Mouse (Mus musculus) CH12F3 (cell line): Measurements from ENCODE around the gene Rbp4.

Experiments used
- in situ Hi-C: fragments of 300-500 bp; cut with MboI; formaldehyde crosslinking; loops from 2 replicates; pipeline ENCODE4 v1.14.3; 2020; ENCODE audit warnings: low sequenced_read_pairs

Gene Rbp4

DNA sequence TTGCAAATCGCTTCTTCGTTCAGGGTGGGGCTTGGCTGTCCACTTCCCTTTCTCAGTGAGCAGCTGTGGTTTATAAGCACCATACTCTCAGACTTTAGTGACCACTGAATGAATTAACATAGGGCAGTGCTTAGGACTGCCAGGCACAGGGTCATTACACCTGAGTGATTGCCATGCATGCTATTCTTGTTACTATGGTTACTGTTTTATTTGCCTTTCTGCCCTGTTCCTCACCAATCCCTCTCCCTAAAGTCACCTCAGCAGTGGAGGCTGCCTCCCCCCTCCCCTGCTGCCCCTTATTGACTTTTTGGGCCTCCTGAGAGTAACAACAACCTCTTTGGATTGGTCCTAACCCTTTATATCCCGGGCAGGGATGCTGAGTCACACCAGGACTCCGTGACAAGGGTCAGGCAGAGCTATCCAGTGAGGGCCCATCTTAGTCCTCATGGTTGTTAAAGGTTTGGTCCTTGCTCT lies 33.5 kb downstream of the Rbp4 start:
- in situ Hi-C loops: no loop called here

DNA sequence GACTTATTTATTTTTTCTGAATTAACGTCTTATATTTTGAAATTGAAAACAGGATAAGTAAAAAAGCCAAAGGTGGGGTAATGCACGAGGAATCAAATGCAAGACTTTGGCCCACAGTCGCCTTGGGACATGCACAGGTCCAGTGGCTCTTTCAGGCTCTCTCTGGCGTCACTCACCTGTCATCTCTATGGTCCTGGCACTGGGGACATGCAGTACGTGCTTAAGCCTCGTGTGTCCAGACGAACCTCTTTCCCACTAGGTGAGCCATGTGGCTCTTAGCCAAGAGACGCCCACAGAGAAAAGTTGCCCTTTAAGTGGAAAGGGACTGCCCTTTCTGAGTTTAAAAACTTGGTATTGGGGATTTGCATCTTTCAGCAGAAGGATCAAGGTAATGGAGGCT lies 35.7 kb downstream of the Rbp4 start:
- in situ Hi-C loops: loop anchor here (10.0 kb wide), 1 partner anchor 105 kb away; no protein-coding TSS in a partner anchor

DNA sequence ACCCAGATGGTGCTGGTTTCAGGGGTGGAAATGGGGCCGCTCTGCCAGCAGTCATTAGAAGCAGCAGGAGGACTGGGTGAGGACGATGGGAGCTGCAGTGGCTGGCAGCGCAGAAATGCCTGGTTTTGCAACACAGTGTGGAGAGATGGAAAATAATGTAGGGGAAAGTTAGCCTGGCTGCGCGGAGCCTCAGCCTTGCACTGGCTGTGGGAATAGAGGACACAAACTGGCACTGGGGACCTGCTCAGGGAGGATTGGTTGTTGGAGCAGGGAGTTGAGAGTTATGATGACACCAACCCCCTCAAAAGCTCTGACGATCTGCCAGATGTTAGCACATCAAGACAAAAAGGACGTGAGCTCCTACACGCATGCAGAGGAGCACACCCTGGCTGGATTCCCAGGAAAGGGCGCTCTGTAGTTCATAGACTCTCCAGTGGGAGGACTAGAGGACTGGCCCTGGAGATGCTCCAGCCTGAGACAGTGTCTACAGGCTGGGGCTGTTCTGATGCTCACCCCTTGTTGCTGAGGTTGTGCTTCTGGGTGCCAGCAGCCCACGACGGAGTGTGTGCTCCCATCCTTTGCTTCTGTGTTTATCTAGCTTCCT lies 38.0 kb downstream of the Rbp4 start:
- in situ Hi-C loops: loop anchor here (10.0 kb wide), 1 partner anchor 108 kb away; no protein-coding TSS in a partner anchor

DNA sequence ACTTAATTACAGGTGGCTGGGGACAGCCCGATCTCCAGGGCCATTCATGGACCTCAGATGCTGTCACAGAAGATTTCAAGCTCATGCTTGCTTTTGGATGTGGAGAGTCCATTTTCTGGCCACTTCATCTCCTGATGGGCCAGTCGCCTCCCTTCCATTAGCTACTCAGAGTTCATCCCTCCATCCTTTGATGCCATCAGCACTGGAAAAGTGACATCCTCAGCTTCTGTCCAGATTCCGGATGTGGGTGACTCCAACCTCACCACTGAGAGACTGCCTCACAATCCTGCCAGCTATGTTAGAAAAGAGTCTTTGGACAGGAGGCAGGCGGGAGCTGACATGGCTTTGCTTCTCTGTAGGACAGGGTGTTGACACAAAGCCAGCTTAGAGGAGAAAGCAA lies 39.2 kb downstream of the Rbp4 start:
- in situ Hi-C loops: loop anchor here (10.0 kb wide), 1 partner anchor 109 kb away; no protein-coding TSS in a partner anchor

DNA sequence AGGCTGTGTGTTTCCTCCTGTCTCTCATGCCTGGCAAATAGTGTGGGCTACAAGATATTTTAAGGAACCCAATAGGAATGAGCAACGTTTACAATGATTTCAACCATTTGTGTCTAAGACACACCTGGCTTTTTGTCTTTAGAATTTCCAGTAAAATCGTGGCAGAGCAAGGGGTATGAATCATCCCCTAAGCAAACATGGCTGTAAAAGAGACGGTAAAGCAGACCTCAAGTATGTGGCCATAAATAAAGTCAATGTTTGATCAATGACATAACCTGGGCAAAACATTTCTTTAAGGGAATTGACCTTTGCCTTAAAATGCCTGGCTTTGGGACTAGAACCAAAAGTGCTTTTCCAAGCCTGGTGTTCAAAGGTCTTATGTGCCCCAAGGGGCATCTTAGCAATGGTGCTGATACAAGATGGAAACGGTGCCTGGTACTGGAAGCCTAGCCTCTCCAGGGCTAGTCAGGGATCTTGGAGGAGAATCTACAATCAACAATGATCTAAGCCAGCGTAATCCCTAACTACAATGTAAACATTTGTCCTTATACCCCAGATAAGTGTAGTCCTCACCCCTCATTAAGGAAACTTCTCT lies 42.1 kb downstream of the Rbp4 start:
- in situ Hi-C loops: loop anchor here (10.0 kb wide), 1 partner anchor 112 kb away; no protein-coding TSS in a partner anchor

DNA sequence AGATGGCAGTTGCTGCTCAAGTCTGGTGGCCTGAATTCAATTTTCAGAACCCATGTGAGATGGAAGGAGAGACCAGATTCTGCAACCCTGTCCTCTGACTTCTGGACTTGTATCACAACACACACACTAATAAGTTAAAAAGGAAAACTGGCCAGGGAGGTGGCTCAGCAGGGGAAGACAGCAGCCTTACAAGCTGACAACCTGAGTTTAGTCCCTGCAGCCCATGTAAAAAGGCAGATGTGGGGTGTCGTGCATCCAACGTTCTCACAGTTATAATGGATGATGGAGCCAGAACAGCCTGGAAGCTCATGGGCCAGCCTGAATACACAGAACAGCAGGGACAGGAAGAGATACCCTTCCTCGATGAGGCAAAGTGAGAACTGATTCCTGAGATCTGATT lies 43.7 kb downstream of the Rbp4 start:
- in situ Hi-C loops: loop anchor here (10.0 kb wide), 1 partner anchor 113 kb away; no protein-coding TSS in a partner anchor

DNA sequence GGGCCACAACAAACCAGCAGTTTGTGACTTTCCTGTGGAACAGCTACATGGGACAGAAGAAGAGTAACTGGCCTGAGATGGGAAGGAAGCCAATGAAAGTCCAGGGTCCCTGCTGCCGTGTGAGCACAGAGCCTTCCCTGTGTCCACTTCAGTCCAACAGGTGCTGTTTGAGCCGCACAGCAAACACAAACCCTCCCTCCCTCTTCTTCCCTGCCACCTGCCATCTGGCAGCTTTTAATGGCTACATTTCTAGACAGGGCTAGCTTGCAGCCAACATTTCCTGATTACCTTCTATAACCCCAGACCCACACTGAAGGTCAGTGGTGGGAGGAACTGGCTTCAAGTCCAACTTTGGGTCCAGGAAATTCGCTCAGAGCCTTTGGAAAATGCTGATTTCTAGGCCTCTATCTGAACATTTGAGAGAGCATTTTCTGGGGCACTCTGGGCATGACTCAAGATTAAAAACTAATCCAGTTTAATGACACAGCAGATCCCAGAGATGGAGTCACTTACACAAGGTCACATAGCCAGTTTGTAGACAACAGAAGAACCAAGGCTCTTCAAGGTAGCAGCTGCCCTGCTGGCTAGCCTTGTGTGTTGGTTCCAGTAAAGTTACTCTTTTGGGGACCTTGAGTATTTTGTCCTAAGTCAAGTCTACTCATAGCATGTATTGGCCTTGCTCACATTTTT lies 47.1 kb downstream of the Rbp4 start:
- in situ Hi-C loops: no loop called here

DNA sequence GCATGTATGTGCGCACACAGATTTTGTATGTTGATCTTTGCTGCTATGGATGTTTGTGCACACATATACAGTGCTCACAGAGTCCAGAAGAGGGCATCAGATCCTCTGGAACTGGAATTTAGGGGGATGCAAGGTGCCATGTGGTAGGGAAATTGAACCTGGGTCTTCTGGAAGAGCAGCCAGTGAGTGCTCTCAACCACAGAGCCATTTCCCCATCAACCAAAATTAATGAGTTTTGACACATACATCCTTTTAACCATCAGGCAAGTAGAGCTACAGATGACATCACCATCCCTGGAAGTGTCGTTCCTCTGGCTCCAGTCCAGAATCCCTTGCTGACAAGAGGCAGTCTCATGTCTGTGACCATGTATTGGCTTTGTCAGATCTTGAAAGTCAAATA lies 48.8 kb downstream of the Rbp4 start:
- in situ Hi-C loops: no loop called here

DNA sequence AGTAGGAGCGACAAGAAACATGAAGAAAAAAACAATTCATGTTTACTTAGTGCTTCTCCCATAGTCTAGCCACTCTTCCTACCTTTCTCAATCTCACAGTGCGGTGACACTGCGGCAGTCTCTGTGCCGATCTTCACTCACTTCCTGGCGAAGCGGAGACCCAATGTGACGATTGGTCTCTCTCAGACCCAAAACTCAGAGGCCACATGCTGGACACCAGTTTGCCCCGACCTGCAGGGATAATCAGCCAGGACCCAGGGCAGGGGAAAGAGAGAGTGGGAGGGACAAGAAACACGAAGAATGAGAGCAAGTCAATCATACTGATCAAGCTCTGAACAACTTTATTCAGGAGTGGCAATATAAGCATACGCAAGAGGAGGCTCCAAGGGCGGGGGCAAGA lies 50.0 kb downstream of the Rbp4 start:
- in situ Hi-C loops: no loop called here

DNA sequence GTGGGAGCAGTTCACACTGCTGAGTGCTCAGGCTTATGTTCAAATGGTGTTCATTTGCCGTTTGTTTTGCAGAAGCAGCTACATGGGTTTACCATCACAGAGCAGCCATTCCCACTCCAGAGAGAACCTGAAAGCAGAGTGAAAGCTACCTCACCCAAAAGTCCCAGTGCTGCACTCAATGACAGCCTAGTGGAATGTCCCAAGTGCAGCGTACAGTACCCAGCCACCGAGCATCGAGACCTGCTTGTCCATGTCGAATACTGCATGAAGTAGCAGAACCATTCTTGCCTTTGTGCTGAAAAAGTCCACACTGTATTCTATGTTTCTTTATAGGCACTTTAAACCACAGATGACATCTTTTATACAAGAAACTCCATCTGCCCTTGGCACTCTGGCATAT lies 51.9 kb downstream of the Rbp4 start:
- in situ Hi-C loops: no loop called here
